Mouse (Mus musculus) kidney, embryonic 16.5 days (tissue): ENCODE measurements around the gene Plcb4. TPM values are rescaled to one million over a fixed set of nuclear protein-coding genes. Genes with fewer than 3 reads are reported as not detected.
A peak's percentile ranks its signal among the peaks of the same experiment; 100 is the strongest.

Experiments used
- ATAC-seq: fragments of 200-750 bp; cut with Nextera tagmentation; 2 replicates; pipeline ENCODE4 v1.8.0; 2017; ENCODE audit warnings: moderate TSS enrichment; ENCODE audit not compliant: low FRiP score, low TSS enrichment
- H3K27ac ChIP-seq: fragments of 300-500 bp; sonication (generic); 2 replicates; pipeline ENCODE4 v1.5.1; 2014; ENCODE audit warnings: low read length
- H3K27me3 ChIP-seq: fragments of 300-500 bp; sonication (generic); 2 replicates; pipeline ENCODE4 v1.6.1; 2014; ENCODE audit warnings: low read length, control low read depth, mixed read lengths; ENCODE audit not compliant: insufficient read depth
- H3K36me3 ChIP-seq: fragments of 300-500 bp; sonication (generic); 2 replicates; pipeline ENCODE4 v1.6.1; 2014; ENCODE audit warnings: low read length, control low read depth, mixed read lengths; ENCODE audit not compliant: insufficient read depth
- H3K4me1 ChIP-seq: fragments of 300-500 bp; sonication (generic); 2 replicates; pipeline ENCODE4 v1.6.1; 2014; ENCODE audit warnings: low read length, control low read depth, mixed read lengths; ENCODE audit not compliant: insufficient read depth
- H3K4me2 ChIP-seq: fragments of 300-500 bp; sonication (generic); replicated peaks from 2 replicates; pipeline ENCODE4 v1.6.1; 2014; ENCODE audit warnings: low read depth, low read length
- H3K4me3 ChIP-seq: fragments of 300-500 bp; sonication (generic); 2 replicates; pipeline ENCODE4 v1.5.1; 2014; ENCODE audit warnings: mild to moderate bottlenecking, low read length
- H3K9ac ChIP-seq: fragments of 300-500 bp; sonication (generic); replicated peaks from 2 replicates; pipeline ENCODE4 v1.6.1; 2014; ENCODE audit warnings: low read length
- H3K9me3 ChIP-seq: fragments of 300-500 bp; sonication (generic); 2 replicates; pipeline ENCODE4 v1.6.1; 2016; ENCODE audit warnings: low read length, control low read depth
- WGBS: fragments of 180-500 bp; shearing (Covaris S2); extraction: QIAGEN DNeasy Blood & Tissue Kit; methylation state at CpG from one replicate; pipeline ENCODE4 v1.1.7; 2014; 5-methylcytosine and 5-hydroxymethylcytosine counted together
- polyA plus RNA-seq: library from polyadenylated mRNA; unstranded; fragments of >200 nt; fragmentation: Nextera tagmentation; extraction: Ambion mirVana; gene quantifications from 2 replicates; pipeline ENCODE4 v1.2.1, GENCODE M21; 2015

The Plcb4 gene
- polyA plus RNA-seq, 1 experiment from 2014 or later: 18.9 TPM

DNA sequence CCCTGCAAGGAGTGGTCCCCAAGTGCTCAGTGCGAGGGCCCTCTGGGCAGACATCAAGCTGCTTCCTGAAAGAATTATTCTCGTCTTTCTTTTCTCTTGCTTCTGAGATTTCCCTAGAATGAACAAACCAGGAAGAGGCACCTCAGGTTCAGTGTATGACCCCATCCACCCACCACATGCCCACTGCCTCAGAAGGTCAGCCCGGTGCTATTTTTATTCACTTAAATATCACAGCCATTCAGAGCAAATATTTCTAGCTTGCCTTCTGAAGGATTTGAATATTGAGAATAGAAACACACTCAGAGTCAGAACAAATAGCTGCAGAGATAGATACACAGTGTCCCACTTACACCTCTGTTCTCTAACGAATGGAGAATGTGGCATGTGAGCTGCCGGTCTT is 193.2 kb downstream of the Plcb4 start:
- Histone ChIP-seq H3K36me3 (no peaks in the 10 kb centered on the region), H3K9me3 (no peaks in the 10 kb centered on the region), H3K27me3 (no peaks in the 10 kb centered on the region), H3K9ac (no peak overlapping the region), H3K4me1 (no peaks in the 10 kb centered on the region), H3K27ac (no peak overlapping the region), H3K4me3 (no peak overlapping the region), H3K4me2 (no peak overlapping the region)
- no peak for ATAC-seq
- WGBS: 80% methylated on average over 5 of the region's 5 CpGs

DNA sequence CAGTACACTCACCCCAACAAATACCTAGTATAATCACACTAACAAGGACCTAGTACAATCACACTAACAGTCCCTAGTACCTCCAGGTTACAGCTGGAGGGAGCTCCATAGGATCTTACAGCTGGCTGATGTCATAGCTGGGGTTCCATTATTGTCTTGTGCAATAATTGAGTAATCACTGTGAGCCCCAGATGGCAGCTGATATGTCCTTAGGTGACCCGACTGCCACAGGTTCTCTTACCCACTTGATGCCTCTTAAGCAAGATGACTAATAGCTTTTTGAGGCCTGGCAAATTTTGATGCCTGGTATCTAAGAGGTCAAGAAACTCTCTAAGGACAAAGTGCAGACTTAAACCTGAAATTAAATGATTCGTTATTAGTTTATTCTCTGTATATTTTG is 194.3 kb downstream of the Plcb4 start:
- no peak overlapping the region for H3K4me2 ChIP-seq
- no peaks in the 10 kb centered on the region for H3K36me3 ChIP-seq
- H3K9ac ChIP-seq: no peak overlapping the region
- H3K27me3 ChIP-seq: no peaks in the 10 kb centered on the region
- no peaks in the 10 kb centered on the region for H3K9me3 ChIP-seq
- no peak overlapping the region for H3K27ac ChIP-seq
- no peak for ATAC-seq
- H3K4me1 ChIP-seq: no peaks in the 10 kb centered on the region
- H3K4me3 ChIP-seq: no peak overlapping the region
- WGBS: 89% methylated on average over 2 of the region's 2 CpGs

DNA sequence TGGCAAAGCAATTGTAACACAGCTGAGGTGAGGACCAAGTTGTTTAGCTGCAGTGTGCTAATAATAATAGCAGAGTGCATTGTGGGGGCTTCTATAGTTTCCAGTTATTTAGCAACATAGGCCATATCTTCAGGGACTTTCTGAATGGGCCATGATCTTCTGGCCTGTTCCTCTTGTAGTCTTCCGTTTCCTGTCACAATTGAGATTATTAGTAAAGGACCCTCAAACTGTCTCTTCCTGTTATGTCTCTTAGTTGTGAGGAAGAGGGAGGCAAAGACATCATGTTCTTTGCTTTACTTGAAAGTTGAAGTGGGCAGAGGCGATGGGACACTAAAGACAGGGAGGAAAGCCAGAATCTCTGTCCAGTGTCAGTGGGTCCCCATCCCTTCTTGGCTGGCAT is 195.2 kb downstream of the Plcb4 start:
- no peak for ATAC-seq
- Histone ChIP-seq H3K27ac (no peak overlapping the region), H3K4me3 (no peak overlapping the region), H3K4me2 (no peak overlapping the region), H3K36me3 (no peaks in the 10 kb centered on the region), H3K9ac (no peak overlapping the region), H3K9me3 (no peaks in the 10 kb centered on the region), H3K27me3 (no peaks in the 10 kb centered on the region), H3K4me1 (no peaks in the 10 kb centered on the region)
- WGBS: 83% methylated on average over 2 of the region's 2 CpGs

GRCm38 (mm10) chr2:135855890-135856490 is 197.2 kb downstream of the Plcb4 start:
- Histone ChIP-seq H3K27me3 (no peaks in the 10 kb centered on the region), H3K4me1 (no peaks in the 10 kb centered on the region), H3K4me3 (no peak overlapping the region), H3K9ac (no peak overlapping the region), H3K27ac (no peak overlapping the region), H3K36me3 (no peaks in the 10 kb centered on the region), H3K4me2 (no peak overlapping the region), H3K9me3 (no peaks in the 10 kb centered on the region)
- no peak for ATAC-seq
- WGBS: 69% methylated on average over 6 of the region's 6 CpGs

GRCm38 (mm10) chr2:135856826-135857225 is 198.0 kb downstream of the Plcb4 start:
- ATAC-seq: no peak
- Histone ChIP-seq H3K4me2 (no peak overlapping the region), H3K9me3 (no peaks in the 10 kb centered on the region), H3K4me3 (no peak overlapping the region), H3K9ac (no peak overlapping the region), H3K27ac (no peak overlapping the region), H3K27me3 (no peaks in the 10 kb centered on the region), H3K36me3 (no peaks in the 10 kb centered on the region), H3K4me1 (no peaks in the 10 kb centered on the region)
- 100% methylated on average over 2 of the region's 2 CpGs for WGBS

DNA sequence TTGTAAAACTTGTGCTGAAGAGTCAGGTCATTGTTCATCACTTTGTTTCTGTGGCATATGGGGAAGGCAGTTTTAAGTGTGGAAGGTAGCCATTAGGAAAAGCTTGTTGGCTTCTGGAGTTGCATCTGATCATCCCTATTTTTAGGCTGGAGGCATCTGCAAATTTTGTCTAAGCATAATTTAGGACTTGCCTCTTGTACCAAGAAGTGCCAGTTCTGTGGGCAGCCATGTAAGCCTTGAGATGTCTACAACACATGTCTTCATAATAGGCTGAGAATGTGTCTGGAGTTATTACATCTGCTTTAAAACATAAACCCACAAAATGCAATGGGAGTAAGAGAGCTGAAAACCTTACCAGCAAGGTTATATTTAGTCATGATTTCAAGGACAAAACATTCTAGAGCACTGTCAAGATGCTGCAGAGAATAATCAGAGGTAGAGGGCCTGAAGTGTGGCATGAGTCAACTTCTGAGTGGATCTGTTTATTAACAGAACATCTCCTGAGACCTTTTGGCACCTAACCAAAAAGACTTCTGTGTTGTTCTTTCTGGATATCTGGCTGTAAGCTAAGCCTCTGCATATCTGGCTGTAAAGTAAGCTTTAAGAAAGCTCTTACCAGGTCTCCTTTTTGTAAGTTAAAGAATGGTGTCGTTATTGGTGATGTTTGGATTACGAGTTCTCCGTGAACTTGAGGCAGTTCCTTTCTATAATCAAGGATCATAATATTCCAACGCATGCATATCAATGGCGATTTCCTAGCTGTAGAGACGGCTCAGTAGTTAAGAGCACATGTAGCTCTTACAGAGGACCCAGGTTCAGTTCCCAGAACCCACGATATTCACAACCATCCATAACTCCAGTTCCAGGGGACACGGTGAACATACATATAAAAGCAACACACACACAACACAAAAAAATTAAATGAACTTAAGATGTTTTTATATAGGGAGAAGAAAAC is 203.0 kb downstream of the Plcb4 start:
- no peak overlapping the region for H3K27ac ChIP-seq
- no peaks in the 10 kb centered on the region for H3K9me3 ChIP-seq
- no peak overlapping the region for H3K4me2 ChIP-seq
- H3K36me3 ChIP-seq: no peaks in the 10 kb centered on the region
- H3K4me1 ChIP-seq: no peaks in the 10 kb centered on the region
- no peak for ATAC-seq
- 92% methylated on average over 8 of the region's 8 CpGs for WGBS
- H3K9ac ChIP-seq: no peak overlapping the region
- no peaks in the 10 kb centered on the region for H3K27me3 ChIP-seq
- no peak overlapping the region for H3K4me3 ChIP-seq

- no peaks in the 10 kb centered on the region for H3K9me3 ChIP-seq
- no peak overlapping the region for H3K4me3 ChIP-seq
- no peaks in the 10 kb centered on the region for H3K27me3 ChIP-seq
- H3K9ac ChIP-seq: no peak overlapping the region
- no peaks in the 10 kb centered on the region for H3K4me1 ChIP-seq
- 66% methylated on average over 5 of the region's 5 CpGs for WGBS
- no peak for ATAC-seq
- H3K36me3 ChIP-seq: no peaks in the 10 kb centered on the region
- H3K4me2 ChIP-seq: no peak overlapping the region
- no peak overlapping the region for H3K27ac ChIP-seq
Measured at GRCm38 (mm10) chr2:135862489-135863390, 203.9 kb downstream of the Plcb4 start.

- WGBS: 62% methylated on average over 4 of the region's 4 CpGs
Measured at GRCm38 (mm10) chr2:135863391-135864076, 204.7 kb downstream of the Plcb4 start.

DNA sequence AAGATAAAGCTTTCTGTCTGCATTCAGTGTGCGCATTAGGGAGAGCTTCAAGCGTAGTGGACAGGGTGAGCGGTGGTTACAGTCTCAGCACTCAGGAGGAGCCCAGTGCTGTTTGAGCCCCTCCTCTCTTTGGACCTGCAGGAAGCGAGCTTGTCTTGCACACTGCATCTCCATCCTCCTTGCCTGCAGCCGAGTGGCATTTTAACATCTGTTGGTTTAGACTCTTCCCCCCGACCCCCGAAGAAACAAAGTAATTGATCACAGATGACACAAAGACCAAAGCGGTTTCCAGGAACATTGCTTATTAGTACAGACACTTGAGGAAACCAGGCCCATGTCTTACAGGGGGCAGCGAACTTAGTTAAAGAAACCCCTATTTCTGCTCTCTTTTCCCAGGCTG is 207.6 kb downstream of the Plcb4 start:
- H3K9me3 ChIP-seq: no peaks in the 10 kb centered on the region
- ATAC-seq: no peak
- WGBS: 42% methylated on average over 9 of the region's 9 CpGs
- no peak overlapping the region for H3K27ac ChIP-seq
- H3K4me1 ChIP-seq: no peaks in the 10 kb centered on the region
- no peaks in the 10 kb centered on the region for H3K27me3 ChIP-seq
- H3K36me3 ChIP-seq: no peaks in the 10 kb centered on the region
- H3K9ac ChIP-seq: no peak overlapping the region
- no peak overlapping the region for H3K4me2 ChIP-seq
- no peak overlapping the region for H3K4me3 ChIP-seq

More at GRCm38 (mm10) chr2:135863391-135864076, 204.7 kb downstream of the Plcb4 start:
- H3K36me3 ChIP-seq: no peaks in the 10 kb centered on the region
- H3K27ac ChIP-seq: no peak overlapping the region
- ATAC-seq: 0 out of 2 replicates have a peak, but pooled peaks have one; percentile 61
- H3K4me1 ChIP-seq: no peaks in the 10 kb centered on the region
- H3K4me2 ChIP-seq: no peak overlapping the region
- H3K4me3 ChIP-seq: no peak overlapping the region
- H3K9ac ChIP-seq: no peak overlapping the region
- no peaks in the 10 kb centered on the region for H3K27me3 ChIP-seq
- H3K9me3 ChIP-seq: no peaks in the 10 kb centered on the region
